Mouse (Mus musculus) ES-Bruce4 (cell line): ENCODE results near the gene Krtap10-10. TPM values are rescaled to one million over a fixed set of nuclear protein-coding genes. Genes with fewer than 3 reads are reported as not detected.

ENCODE experiments used
- H3K27ac ChIP-seq: 2 replicates; pipeline ENCODE4 v1.5.1; 2012; ENCODE audit warnings: low read length, inconsistent platforms; ENCODE audit not compliant: insufficient read depth
- H3K27me3 ChIP-seq: 2 replicates; pipeline ENCODE4 v1.6.1; 2012; ENCODE audit warnings: mild to moderate bottlenecking, low read length, inconsistent platforms; ENCODE audit not compliant: control insufficient read depth, poor library complexity, insufficient read depth, severe bottlenecking
- H3K36me3 ChIP-seq: 2 replicates; pipeline ENCODE4 v1.6.1; 2012; ENCODE audit warnings: inconsistent platforms, mild to moderate bottlenecking, low read length, moderate library complexity; ENCODE audit not compliant: control insufficient read depth, poor library complexity, insufficient read depth, severe bottlenecking
- H3K4me1 ChIP-seq: one replicate; pipeline ENCODE4 v1.8.1; 2011; ENCODE audit warnings: low read length; ENCODE audit not compliant: control insufficient read depth, insufficient read depth
- H3K4me3 ChIP-seq: 2 replicates; pipeline ENCODE4 v1.5.1; 2011; ENCODE audit warnings: low read depth, mild to moderate bottlenecking, low read length
- H3K9ac ChIP-seq: 2 replicates; pipeline ENCODE4 v1.6.1; 2012; ENCODE audit warnings: low read depth, mild to moderate bottlenecking, inconsistent platforms; ENCODE audit not compliant: poor library complexity, severe bottlenecking
- H3K9me3 ChIP-seq: replicated peaks from 2 replicates; pipeline ENCODE4 v1.6.1; 2012; ENCODE audit warnings: mild to moderate bottlenecking, low read length, inconsistent platforms; ENCODE audit not compliant: control insufficient read depth, poor library complexity, insufficient read depth, severe bottlenecking
- CTCF ChIP-seq: IDR thresholded peaks from one replicate; pipeline ENCODE4 v1.8.1; 2011; ENCODE audit warnings: low read depth, low read length
- EP300 ChIP-seq: IDR thresholded peaks from 2 replicates; pipeline ENCODE4 v1.6.1; 2011; ENCODE audit warnings: low read depth, low read length; ENCODE audit not compliant: insufficient read depth
- POLR2A ChIP-seq: IDR thresholded peaks from one replicate; pipeline ENCODE4 v1.8.1; 2011; ENCODE audit warnings: low read length; ENCODE audit not compliant: insufficient read depth
- polyA plus RNA-seq: library from polyadenylated mRNA; stranded (reverse); fragments of >200 nt; gene quantifications from 2 replicates; pipeline ENCODE4 v1.2.4, GENCODE M21; 2011; ENCODE audit warnings: low read depth; ENCODE audit not compliant: missing spikeins, insufficient read depth, insufficient read length

Gene Krtap10-10
- polyA plus RNA-seq, 1 experiment = not detected

- no peaks in the 10 kb centered on the region for H3K36me3 ChIP-seq
- no peak within 1 kb of the TSS for H3K4me3 ChIP-seq
- H3K27me3 ChIP-seq = no peaks in the 10 kb centered on the region
- no peak within 1 kb of the TSS for H3K9ac ChIP-seq
- TF ChIP-seq CTCF (no peak), EP300 (no peak), POLR2A (no peak)
- no peaks in the 10 kb centered on the region for H3K9me3 ChIP-seq
- H3K27ac ChIP-seq = no peak within 1 kb of the TSS
- no peaks in the 10 kb centered on the region for H3K4me1 ChIP-seq
These were observed 8.8 kb upstream of the Krtap10-10 start, which contains the start of gene Krtap10-4 for GRCm38 (mm10) chr10:77826951-77827350. Gene Krtap10-4 (minus strand): TSS chr10:77827095.

GRCm38 (mm10) chr10:77839006-77839405 is 3.3 kb downstream of the Krtap10-10 start:
- TF ChIP-seq POLR2A (no peak), CTCF (no peak), EP300 (no peak)
- H3K27ac ChIP-seq = no peak overlapping the region
- no peak overlapping the region for H3K4me3 ChIP-seq
- H3K27me3 ChIP-seq = no peaks in the 10 kb centered on the region
- no peaks in the 10 kb centered on the region for H3K36me3 ChIP-seq
- no peaks in the 10 kb centered on the region for H3K4me1 ChIP-seq
- H3K9me3 ChIP-seq = no peaks in the 10 kb centered on the region
- no peak overlapping the region for H3K9ac ChIP-seq

DNA sequence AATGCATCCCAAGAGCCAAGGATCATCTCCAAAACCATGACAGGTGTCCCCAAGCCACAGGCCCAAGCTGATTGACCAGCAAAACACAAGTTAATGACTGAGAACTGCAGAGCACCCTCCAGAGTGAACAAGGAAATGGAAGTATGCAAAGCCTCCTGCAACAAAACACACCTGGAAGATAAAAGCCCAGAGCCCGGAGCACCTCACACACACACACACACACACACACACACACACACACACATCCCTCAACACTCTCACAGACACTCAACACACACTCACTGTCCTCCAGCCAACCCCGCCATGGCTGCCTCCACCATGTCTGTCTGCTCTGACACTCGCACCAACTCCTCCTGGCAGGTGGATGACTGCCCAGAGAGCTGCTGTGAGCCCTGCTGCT is 10.8 kb downstream of the Krtap10-10 start, which contains the start of gene Gm36176:
TSS of gene Gm36176 (plus strand) at position 301 of the 400 bp plus-strand sequence.
- no peak for TF ChIP-seq CTCF
- no peak for TF ChIP-seq POLR2A
- TF ChIP-seq EP300 = no peak
- no peak within 1 kb of the TSS for H3K27ac ChIP-seq

DNA sequence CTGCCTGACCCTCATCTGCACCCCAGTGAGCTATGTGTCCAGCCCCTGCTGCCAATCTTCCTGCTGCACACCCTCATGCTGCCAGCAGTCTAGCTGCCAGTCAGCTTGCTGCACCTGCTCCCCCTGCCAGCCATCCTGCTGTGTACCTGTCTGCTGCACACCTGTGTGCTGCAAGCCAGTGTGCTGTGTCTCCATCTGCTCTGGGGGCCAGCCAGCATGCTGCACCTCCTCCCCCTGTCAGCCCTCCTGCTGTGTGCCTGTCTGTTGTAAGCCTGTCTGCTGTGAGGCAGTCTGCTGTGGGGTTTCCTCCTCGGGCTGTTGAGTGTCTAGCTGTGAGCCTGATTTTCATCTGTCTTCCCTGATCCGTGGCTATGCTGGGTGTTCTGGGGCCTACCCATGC is 11.2 kb downstream of the Krtap10-10 start:
- H3K36me3 ChIP-seq = no peaks in the 10 kb centered on the region
- H3K9me3 ChIP-seq = no peaks in the 10 kb centered on the region

More for the DNA sequence above, 10.8 kb downstream of the Krtap10-10 start, which contains the start of gene Gm36176:
- H3K27me3 ChIP-seq = no peaks in the 10 kb centered on the region
- no peak within 1 kb of the TSS for H3K4me3 ChIP-seq
- no peaks in the 10 kb centered on the region for H3K4me1 ChIP-seq
- H3K9ac ChIP-seq = no peak within 1 kb of the TSS
- no peaks in the 10 kb centered on the region for H3K36me3 ChIP-seq
- no peaks in the 10 kb centered on the region for H3K9me3 ChIP-seq

DNA sequence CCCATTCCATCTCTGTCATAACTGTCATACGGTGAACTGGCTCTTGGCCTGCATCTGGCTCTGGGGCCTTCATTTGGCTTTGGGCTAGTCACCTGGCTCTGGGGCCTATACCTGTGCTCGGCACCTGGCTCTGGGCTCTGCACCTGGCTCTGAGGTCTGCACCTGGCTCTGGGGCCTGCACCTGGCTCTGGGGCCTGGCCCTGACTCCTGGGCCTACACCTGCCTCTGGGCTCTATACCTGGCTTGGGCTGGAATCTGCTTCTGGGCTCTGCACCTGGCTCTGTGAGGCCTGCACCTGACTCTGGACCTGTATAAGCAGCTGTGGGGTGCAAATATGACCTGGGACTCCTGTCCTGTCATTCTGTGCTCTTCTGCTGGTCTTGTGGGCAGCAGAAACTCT is 11.8 kb downstream of the Krtap10-10 start:
- TF ChIP-seq EP300 (no peak), CTCF (no peak), POLR2A (no peak)
- H3K4me1 ChIP-seq = no peaks in the 10 kb centered on the region
- H3K9ac ChIP-seq = no peak overlapping the region
- H3K27me3 ChIP-seq = no peaks in the 10 kb centered on the region
- no peaks in the 10 kb centered on the region for H3K9me3 ChIP-seq
- H3K36me3 ChIP-seq = no peaks in the 10 kb centered on the region
- no peak overlapping the region for H3K4me3 ChIP-seq
- no peak overlapping the region for H3K27ac ChIP-seq

More for the DNA sequence above, 11.2 kb downstream of the Krtap10-10 start:
- H3K9ac ChIP-seq = no peak overlapping the region
- no peak overlapping the region for H3K4me3 ChIP-seq
- no peaks in the 10 kb centered on the region for H3K27me3 ChIP-seq
- no peak overlapping the region for H3K27ac ChIP-seq
- no peak for TF ChIP-seq POLR2A
- no peak for TF ChIP-seq CTCF
- no peak for TF ChIP-seq EP300
- H3K4me1 ChIP-seq = no peaks in the 10 kb centered on the region

GRCm38 (mm10) chr10:77852559-77852958 is 16.8 kb downstream of the Krtap10-10 start, which contains the start of gene Gm10318:
Gene Gm10318 (plus strand): TSS chr10:77852859.
- TF ChIP-seq POLR2A (no peak), CTCF (no peak), EP300 (no peak)
- no peak within 1 kb of the TSS for H3K27ac ChIP-seq
- H3K36me3 ChIP-seq = no peaks in the 10 kb centered on the region
- H3K27me3 ChIP-seq = no peaks in the 10 kb centered on the region
- no peak within 1 kb of the TSS for H3K4me3 ChIP-seq
- no peaks in the 10 kb centered on the region for H3K9me3 ChIP-seq
- H3K9ac ChIP-seq = no peak within 1 kb of the TSS
- no peaks in the 10 kb centered on the region for H3K4me1 ChIP-seq
